Mouse (Mus musculus): Measurements from ENCODE around the gene Cacna2d2.

The Cacna2d2 gene

DNA sequence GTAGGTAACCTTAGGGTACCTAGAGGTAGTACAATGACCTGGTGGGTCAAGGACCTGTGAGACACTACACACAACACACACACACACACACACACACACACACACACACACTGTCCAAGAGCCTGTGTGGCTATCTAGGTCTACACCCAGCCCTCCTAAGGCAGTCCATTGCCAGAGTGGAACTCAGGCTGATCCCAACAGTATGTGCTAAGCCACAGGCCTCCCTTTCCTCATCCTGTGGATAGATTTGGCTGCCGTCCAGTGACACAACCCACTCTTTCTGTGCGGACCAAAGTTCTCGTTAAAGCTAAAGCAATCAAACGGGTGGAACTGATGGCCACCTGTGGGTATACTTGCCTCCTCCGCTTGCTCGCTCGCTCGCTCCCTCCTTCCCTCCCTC lies 90.7 kb downstream of the Cacna2d2 start:
- no peak for ATAC-seq (ENCODE audit: insufficient number of reproducible peaks, low FRiP score, low TSS enrichment)

DNA sequence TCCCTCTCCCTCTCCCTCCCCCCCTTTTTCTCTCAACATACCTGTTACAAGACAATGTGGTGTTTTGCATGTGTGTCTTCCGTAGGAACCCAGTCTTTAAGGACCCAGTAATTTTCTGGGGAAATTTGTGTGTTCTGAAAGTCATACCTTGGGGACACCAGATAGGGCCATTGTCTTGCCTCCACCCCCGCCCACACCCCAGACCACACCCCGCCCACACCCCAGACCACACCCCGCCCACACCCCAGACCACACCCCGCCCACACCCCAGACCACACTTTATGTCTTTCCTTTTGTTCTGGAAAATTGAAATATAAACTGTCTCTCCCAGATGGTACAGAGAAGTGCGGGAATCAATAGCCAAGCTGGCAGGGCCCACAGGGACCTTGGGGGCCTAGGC lies 91.2 kb downstream of the Cacna2d2 start:
- no peak for ATAC-seq (ENCODE audit: insufficient number of reproducible peaks, low FRiP score, low TSS enrichment)

DNA sequence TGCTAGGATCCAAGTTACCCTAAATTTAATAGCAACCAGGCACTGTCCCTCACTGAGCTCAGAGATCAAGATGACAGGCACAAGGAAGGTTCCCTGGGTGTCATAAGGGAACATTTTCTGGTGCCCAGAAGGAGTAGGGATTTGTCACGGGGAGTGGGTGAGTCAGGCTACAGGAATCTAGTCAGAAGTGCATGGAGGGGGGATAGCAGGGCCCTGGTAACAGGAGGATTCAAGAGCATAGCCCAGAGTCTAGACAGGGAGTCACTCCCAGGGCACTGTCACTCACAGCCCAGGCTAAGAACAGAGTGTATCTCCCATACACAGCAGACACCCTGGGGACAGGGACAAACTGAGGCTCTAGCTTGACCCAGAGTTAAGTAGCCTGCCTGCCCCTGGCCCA lies 94.1 kb downstream of the Cacna2d2 start:
- no peak for ATAC-seq (ENCODE audit: insufficient number of reproducible peaks, low FRiP score, low TSS enrichment)

DNA sequence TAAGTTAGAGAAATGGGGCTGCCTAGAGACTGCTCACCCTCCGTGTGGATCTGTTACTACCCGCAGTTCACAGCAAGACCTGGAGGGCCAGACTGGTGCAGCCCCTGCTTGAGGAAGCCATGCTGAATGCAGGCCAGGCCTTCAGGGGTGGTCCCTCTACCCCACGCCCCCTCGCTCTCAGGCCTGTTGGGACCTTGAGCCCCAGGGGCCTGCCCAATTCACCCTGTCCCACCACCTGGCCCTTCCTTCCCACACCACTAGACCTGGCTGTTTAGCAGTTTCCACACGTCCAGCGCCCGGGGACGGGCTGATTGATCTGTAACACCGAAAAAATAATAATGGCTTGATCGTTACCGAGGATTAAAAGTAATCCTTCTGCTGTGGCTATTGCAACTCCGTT lies 94.8 kb downstream of the Cacna2d2 start:
- ATAC-seq (ENCODE audit: insufficient number of reproducible peaks, low FRiP score, low TSS enrichment) = no peak

GRCm38 (mm10) chr9:107496359-107496758 lies 96.9 kb downstream of the Cacna2d2 start:
- no peak for ATAC-seq (ENCODE audit: insufficient number of reproducible peaks, low FRiP score, low TSS enrichment)

DNA sequence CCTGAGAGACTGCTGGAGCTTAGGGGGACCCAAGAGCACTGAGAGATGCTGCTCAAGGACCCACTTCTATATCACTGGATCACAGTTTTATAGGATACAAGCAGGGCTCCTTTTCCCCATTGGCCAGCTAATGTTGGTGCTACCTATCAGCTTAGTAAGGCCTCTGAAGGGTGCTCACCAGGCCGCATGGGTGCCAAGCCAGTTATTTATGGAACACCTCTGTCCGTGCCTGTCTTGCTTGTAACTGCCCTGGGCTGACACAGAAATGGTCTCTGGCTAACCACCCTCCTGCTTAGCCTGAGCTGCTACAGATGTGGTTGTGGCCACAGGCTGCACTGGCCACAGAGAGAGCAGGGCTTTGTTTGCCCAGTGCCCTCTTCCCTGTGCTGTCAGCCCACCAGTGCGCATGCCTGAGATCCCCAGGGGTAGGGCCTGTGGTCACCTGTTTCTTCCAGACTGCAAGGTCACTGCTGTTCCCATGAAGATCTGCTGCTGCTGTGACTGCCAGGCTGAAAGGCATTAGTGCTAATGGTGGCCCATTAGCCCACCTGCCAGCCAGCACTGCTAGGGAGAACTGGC lies 101.4 kb downstream of the Cacna2d2 start:
- no peak for ATAC-seq (ENCODE audit: insufficient number of reproducible peaks, low FRiP score, low TSS enrichment)

GRCm38 (mm10) chr9:107502131-107502846 lies 102.9 kb downstream of the Cacna2d2 start:
- peak; percentile 77 for ATAC-seq (ENCODE audit: insufficient number of reproducible peaks, low FRiP score, low TSS enrichment)

GRCm38 (mm10) chr9:107504662-107505537 lies 105.5 kb downstream of the Cacna2d2 start:
- no peak for ATAC-seq (ENCODE audit: insufficient number of reproducible peaks, low FRiP score, low TSS enrichment)

GRCm38 (mm10) chr9:107508266-107508665 lies 108.9 kb downstream of the Cacna2d2 start:
- no peak for ATAC-seq (ENCODE audit: insufficient number of reproducible peaks, low FRiP score, low TSS enrichment)

GRCm38 (mm10) chr9:107510384-107511100 lies 111.1 kb downstream of the Cacna2d2 start:
- ATAC-seq (ENCODE audit: insufficient number of reproducible peaks, low FRiP score, low TSS enrichment) = no peak

DNA sequence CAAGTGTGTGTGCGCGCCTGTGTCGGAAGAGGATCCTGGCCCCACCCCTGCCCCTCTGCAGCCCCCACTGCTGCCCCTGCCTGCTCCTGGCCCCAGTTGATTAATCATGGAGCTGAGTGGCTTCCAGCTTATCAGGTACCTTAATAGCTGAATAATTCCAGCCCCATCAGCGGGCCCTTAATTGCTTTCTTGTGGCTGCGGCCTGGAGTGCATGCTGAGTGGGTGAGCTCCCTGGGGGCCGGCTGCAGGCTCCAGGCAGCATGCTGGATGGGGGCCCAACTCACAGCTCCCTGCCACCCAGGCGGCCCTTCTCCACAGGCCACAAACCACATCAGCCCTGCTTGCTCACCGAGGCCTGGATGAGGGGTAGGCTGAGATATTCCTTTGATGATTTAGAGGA lies 112.0 kb downstream of the Cacna2d2 start:
- no peak for ATAC-seq (ENCODE audit: insufficient number of reproducible peaks, low FRiP score, low TSS enrichment)

DNA sequence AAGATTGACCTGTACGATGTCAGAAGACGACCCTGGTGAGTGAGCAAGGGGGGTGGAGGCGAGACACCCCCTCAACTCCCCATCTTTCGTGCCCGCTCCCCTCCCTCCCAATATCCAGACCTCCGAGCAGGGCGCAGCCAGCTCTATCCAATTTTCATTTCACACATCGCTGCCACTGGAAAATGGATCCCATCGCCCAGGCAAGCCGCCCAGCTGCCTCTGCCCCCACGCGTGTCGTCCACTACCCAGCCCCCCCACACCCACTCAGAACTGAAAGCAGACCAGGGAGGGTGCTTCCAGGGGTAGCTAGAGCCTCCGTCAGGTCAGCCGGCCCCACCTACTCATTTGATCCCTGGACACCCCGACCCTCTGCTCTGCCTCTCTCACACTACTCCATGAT lies 112.9 kb downstream of the Cacna2d2 start:
- ATAC-seq (ENCODE audit: insufficient number of reproducible peaks, low FRiP score, low TSS enrichment) = no peak

- peak; percentile 71 for ATAC-seq (ENCODE audit: insufficient number of reproducible peaks, low FRiP score, low TSS enrichment)
Observed at GRCm38 (mm10) chr9:107514303-107514955, 115.0 kb downstream of the Cacna2d2 start.

GRCm38 (mm10) chr9:107520331-107520730 lies 120.9 kb downstream of the Cacna2d2 start:
- no peak for ATAC-seq (ENCODE audit: insufficient number of reproducible peaks, low FRiP score, low TSS enrichment)

DNA sequence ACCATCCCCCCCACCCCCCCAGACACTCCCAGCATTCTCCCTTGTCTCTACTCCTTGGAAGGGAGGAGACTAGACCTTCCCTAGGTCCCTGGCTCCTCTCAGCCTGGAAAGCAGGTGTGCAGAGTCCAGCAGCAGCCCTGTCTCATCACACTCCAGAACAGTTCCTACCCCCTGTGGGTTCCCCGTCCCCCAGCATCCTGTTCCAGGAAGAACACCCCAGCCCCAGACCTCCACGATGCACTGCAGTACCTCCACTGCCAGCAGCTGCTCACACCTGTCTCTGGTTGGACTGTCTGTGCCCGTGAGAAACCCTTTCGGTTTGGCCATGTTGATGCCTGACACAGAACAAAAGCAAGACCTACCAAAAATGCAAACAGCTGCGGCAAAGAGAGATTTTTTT lies 121.8 kb downstream of the Cacna2d2 start:
- no peak for ATAC-seq (ENCODE audit: insufficient number of reproducible peaks, low FRiP score, low TSS enrichment)

DNA sequence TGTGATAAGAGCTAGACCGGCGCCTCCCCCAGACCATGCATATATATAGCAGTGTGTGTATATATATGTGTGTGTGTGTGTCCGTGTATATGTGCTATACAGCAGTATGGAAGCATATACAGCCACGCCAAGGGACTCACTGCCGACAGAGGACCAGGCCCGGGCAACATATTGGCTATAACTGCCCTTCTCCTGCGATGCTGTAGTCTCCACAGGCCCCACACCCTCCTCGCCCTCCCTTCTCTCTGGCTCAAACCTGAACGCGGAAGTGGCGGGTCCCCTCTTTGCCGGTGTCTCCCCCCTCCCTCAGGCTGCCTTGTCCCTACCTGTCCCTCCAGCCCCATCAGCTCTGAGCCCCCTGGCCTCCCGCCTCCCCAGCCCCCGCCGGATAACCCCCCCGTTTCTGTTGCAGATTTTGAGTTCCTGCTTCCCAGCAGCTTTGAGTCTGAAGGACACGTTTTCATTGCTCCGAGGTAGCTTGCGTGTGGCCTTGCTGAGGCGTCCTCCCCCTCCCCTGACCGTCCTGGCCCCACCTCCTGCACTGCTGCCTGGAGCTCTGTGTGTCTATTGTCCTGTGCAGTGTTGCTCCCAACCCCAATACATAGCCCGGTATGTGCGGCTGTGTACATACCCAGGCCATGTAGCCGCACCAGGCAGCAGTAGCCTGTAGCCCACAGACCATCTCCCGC lies 122.4 kb downstream of the Cacna2d2 start:
- ATAC-seq (ENCODE audit: insufficient number of reproducible peaks, low FRiP score, low TSS enrichment) = no peak

DNA sequence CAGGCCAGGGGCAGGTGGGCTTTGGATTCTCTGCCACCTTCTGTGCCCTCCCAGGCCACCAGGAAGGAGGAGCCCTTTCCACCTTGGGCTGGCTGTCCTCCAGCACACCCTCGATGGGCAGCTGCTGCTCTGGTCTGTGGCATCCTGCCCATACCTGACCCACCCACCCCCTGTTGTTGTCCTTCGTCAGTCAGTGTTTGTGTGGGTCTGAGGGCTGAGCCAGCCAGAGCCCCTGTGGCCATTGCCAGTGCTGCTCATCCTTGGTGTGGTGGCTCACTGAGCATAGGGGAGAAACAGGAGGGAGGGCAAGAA lies 122.9 kb downstream of the Cacna2d2 start:
- no peak for ATAC-seq (ENCODE audit: insufficient number of reproducible peaks, low FRiP score, low TSS enrichment)

DNA sequence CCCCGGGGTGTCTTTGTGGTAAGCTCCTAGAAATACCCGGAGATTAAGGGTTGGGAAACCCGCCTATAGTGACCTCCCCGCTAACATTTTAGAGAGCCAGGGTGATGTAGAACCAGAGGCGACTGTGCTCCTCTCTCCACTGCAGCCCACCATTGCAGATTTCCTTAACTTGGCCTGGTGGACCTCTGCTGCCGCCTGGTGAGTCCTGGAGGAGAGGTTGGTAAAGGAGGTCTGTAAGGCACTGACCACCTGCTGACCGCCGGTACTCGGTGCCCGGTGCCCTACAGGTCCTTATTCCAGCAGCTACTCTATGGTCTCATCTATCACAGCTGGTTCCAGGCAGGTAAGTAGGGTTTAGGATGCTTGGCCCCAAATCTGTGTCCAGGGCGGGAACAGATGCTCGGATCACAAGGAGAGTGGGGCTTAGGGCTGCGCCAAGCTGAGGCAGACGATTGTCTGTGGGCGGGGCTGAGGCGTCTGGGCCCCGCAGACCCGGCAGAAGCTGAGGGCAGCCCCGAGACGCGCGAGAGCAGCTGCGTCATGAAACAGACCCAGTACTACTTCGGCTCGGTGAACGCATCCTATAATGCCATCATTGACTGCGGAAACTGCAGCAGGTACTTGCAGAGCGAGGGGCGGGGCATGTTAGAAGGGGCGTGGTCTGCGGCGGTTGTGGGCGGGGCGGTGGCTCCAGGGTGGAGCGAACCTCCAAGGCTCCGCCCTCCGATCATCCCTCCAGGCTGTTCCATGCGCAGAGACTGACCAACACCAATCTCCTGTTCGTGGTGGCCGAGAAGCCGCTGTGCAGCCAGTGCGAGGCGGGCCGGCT lies 127.0 kb downstream of the Cacna2d2 start:
- no peak for ATAC-seq (ENCODE audit: insufficient number of reproducible peaks, low FRiP score, low TSS enrichment)
